Mouse (Mus musculus) A20 (cell line): ENCODE data around the gene Sgk2.
A peak's percentile ranks its signal among the peaks of the same experiment; 100 is the strongest.

Experiments
- DNase-seq: peaks from one replicate; pipeline ENCODE4 v3.0.0-alpha.2; 2011; ENCODE audit warnings: low read depth, low spot score

The Sgk2 gene

GRCm38 (mm10) chr2:162991394-162992083, 4.4 kb downstream of the Sgk2 start:
- no peak for DNase-seq

GRCm38 (mm10) chr2:162992084-162992437, 4.9 kb downstream of the Sgk2 start:
- no peak for DNase-seq

- no peak for DNase-seq
These were observed 6.9 kb downstream of the Sgk2 start for GRCm38 (mm10) chr2:162993881-162994616.

- DNase-seq, result peak; percentile 55
These were observed 11.5 kb downstream of the Sgk2 start for GRCm38 (mm10) chr2:162998528-162999230.

GRCm38 (mm10) chr2:162999744-163000143, 12.6 kb downstream of the Sgk2 start:
- peak; percentile 57 for DNase-seq

GRCm38 (mm10) chr2:163001071-163001470, 13.9 kb downstream of the Sgk2 start:
- DNase-seq, result no peak

- no peak for DNase-seq
These were observed 20.2 kb downstream of the Sgk2 start for GRCm38 (mm10) chr2:163007299-163007698.

- DNase-seq, result peak; percentile 96
These were observed 30.0 kb downstream of the Sgk2 start, which contains the start of gene Ift52 for GRCm38 (mm10) chr2:163016916-163017743. Gene Ift52, plus strand, starts transcription at chr2:163017354.

- DNase-seq, result no peak
These were observed 44.2 kb downstream of the Sgk2 start for GRCm38 (mm10) chr2:163031289-163031688.

GRCm38 (mm10) chr2:163031757-163032156, 44.6 kb downstream of the Sgk2 start:
- DNase-seq, result no peak

GRCm38 (mm10) chr2:163032622-163033021, 45.5 kb downstream of the Sgk2 start:
- DNase-seq, result no peak

- DNase-seq, result no peak
These were observed 52.8 kb downstream of the Sgk2 start for GRCm38 (mm10) chr2:163039940-163040339.

GRCm38 (mm10) chr2:163048125-163048524, 61.0 kb downstream of the Sgk2 start:
- DNase-seq, result peak; percentile 78

GRCm38 (mm10) chr2:163049116-163049515, 62.0 kb downstream of the Sgk2 start:
- no peak for DNase-seq

- peak; percentile 19 for DNase-seq
These were observed 64.6 kb downstream of the Sgk2 start for GRCm38 (mm10) chr2:163051691-163052090.

GRCm38 (mm10) chr2:163052101-163052500, 65.0 kb downstream of the Sgk2 start:
- no peak for DNase-seq

GRCm38 (mm10) chr2:163052826-163053225, 65.7 kb downstream of the Sgk2 start:
- DNase-seq, result no peak

- peak; percentile 97 for DNase-seq
These were observed 67.3 kb downstream of the Sgk2 start, which contains the start of gene Mybl2 for GRCm38 (mm10) chr2:163054335-163054840. Gene Mybl2, plus strand, starts transcription at chr2:163054687.

GRCm38 (mm10) chr2:163054891-163055494, 67.9 kb downstream of the Sgk2 start:
- peak; percentile 67 for DNase-seq

GRCm38 (mm10) chr2:163055715-163056114, 68.6 kb downstream of the Sgk2 start:
- no peak for DNase-seq

GRCm38 (mm10) chr2:163056584-163056983, 69.5 kb downstream of the Sgk2 start:
- DNase-seq, result no peak
